Mouse (Mus musculus): ENCODE data around the gene Mtmr12. TPM values are rescaled to one million over a fixed set of nuclear protein-coding genes. Genes with fewer than 3 reads are reported as not detected.

Mtmr12 gene
- polyA plus RNA-seq (2012; rRNA removed), result 7.7 and 9.1 TPM in 2 replicates

GRCm38 (mm10) chr15:12204319-12205159 is at the start of gene Mtmr12:
TSS of gene Mtmr12 (plus strand) at chr15:12205028.

DNA sequence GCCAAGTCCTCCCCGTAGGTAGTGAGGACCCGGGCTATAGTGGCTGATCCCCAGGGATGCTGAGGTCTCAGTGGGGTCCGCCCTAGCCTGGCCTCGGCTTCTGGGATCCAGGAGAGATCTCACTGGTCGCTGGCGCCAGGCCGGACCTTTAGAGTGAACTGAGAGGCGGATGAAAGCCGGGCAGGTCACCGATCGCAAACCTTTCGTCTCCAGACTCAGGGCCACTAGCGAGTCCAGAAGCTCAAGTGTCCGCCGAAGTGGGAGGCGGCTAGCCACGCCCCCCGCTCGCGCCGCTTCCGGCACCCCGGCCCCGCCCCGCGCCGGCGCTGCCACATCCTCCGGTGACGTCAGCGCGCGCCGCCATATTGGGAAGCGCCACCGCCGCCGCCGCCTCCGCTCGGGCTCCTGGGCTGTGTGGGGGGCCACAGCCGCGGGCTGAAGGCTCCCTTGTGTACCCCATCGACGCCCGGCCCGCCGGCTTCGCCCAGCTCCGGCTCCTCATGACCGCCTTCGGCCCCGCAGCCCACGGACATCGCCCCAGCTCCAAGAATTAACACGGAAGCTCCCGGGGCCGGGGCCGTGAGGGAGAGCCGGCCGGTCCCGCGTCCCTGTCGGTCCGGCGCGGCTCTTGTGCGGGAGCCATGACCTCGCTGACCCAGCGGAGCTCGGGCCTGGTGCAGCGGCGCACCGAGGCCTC is 116.4 kb downstream of the Mtmr12 start, which contains the start of gene Golph3:
Gene Golph3, plus strand, starts transcription at position 360 of the 697 bp plus-strand sequence.

GRCm38 (mm10) chr15:12321788-12322621 is 117.2 kb downstream of the Mtmr12 start, which contains the start of gene 1810049J17Rik:
TSS of gene 1810049J17Rik (minus strand) at chr15:12321899.

Other genes starting within 250 kb of the Mtmr12 start
- 0.16 and 0.24 TPM in 2 replicates for gene Sub1, start 208.0 kb upstream of the Mtmr12 start, polyA plus RNA-seq (2012; rRNA removed)
- 45.3 and 66.4 TPM in 2 replicates for gene Zfr, start 87.2 kb upstream of the Mtmr12 start, polyA plus RNA-seq (2012; rRNA removed)
- 63.7 and 114 TPM in 2 replicates for gene Golph3, start 116.4 kb downstream of the Mtmr12 start, polyA plus RNA-seq (2012; rRNA removed)
- gene 1810049J17Rik, start 116.9 kb downstream of the Mtmr12 start, polyA plus RNA-seq (2012; rRNA removed), result not detected in 2 replicates

All from stomach, adult 2 months (tissue).